Mouse (Mus musculus) cortical plate, adult 2 months (tissue): ENCODE data around the gene 1190005I06Rik.
"Not testable (repeated sequence)": the region's sequence is repeated elsewhere in the genome, so short reads cannot be mapped to it uniquely, and the experiment has no call there.

Source experiments
- CTCF ChIP-seq: fragments of 200-500 bp; IDR thresholded peaks from 2 replicates; pipeline ENCODE4 v1.5.1; 2011; ENCODE audit warnings: mild to moderate bottlenecking, control low read depth, low read length; ENCODE audit not compliant: insufficient read depth; ENCODE audit errors: extremely low read depth
- POLR2A ChIP-seq: fragments of 200-500 bp; IDR thresholded peaks from 2 replicates; pipeline ENCODE4 v1.6.1; 2011; ENCODE audit warnings: mild to moderate bottlenecking, low read length, control low read depth; ENCODE audit not compliant: insufficient read depth; ENCODE audit errors: extremely low read depth

- TF ChIP-seq POLR2A, result not testable (repeated sequence)
- peak; percentile 63 for TF ChIP-seq CTCF
Measured at GRCm38 (mm10) chr8:120680405-120680804, 33.0 kb upstream of the 1190005I06Rik start.
